Mouse (Mus musculus) gastrocnemius, adult 2 months (tissue): Measurements from ENCODE around the gene Mall. TPM values are rescaled to one million over a fixed set of nuclear protein-coding genes. Genes with fewer than 3 reads are reported as not detected.
A peak's percentile ranks its signal among the peaks of the same experiment; 100 is the strongest.

Experiments
- DNase-seq: peaks from one replicate; pipeline ENCODE4 v3.0.0; 2022
- H3K27ac ChIP-seq: fragments of 200-600 bp; 2 replicates; pipeline ENCODE4 v1.8.1; 2022; ENCODE audit warnings: mild to moderate bottlenecking
- H3K4me3 ChIP-seq: fragments of 200-600 bp; 2 replicates; pipeline ENCODE4 v1.8.1; 2022; ENCODE audit warnings: mild to moderate bottlenecking, moderate library complexity
- CTCF ChIP-seq: fragments of 200-600 bp; IDR thresholded peaks from 2 replicates; pipeline ENCODE4 v1.8.1; 2022; ENCODE audit warnings: antibody characterized with exemption, mild to moderate bottlenecking, moderate library complexity
- intact Hi-C: fragments of 180-260 bp; cut with DNase I; formaldehyde crosslinking; loops from one replicate; pipeline ENCODE4 v1.15.1; 2025
- total RNA-seq, 2 experiments: library from RNA; stranded (reverse); gene quantifications; 2 replicates each; pipeline ENCODE4 v1.2.3; 2021

Mall gene
- total RNA-seq, 2 experiments from 2014 or later = 1.6 to 3.8 TPM

DNA sequence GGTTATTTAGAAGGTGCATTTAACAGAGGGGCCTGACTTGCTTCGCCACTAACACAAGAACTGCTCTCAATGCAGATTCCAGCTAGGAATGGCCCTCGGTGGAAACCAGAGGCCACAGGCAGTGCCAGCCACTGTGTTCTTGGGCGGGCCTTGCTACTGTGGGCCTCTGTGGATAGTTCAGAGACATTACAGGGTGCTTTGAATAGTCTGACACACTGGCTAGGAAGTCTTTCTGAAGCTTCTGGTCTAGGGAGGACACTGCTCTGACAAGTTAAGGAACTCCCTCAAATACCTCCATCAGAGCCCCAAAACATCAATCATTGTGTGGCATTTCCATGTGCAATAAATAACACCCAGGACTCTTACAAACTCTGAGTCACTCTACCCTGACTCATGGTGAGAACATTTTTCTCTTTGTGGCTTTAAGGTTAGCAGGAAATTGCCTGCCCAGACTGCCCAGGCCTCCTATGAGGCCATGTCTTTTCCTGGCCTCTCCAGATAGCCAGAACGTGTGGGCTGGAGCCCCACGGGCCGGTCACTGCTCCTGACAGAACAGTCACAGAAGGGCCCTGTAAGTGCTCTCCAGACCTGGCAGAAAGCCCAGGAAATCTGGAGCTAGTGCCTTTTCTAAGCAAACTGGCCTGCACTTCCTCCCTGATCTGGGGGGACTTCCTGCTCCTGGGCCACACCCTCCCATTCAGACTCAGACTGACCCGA is 7.4 kb downstream of the Mall start:
- peak overlapping the region; percentile 73 for H3K27ac ChIP-seq
- DNase-seq = peak; percentile 71
- intact Hi-C loops = no loop called here
- no peak for TF ChIP-seq CTCF
- H3K4me3 ChIP-seq = no peak overlapping the region

DNA sequence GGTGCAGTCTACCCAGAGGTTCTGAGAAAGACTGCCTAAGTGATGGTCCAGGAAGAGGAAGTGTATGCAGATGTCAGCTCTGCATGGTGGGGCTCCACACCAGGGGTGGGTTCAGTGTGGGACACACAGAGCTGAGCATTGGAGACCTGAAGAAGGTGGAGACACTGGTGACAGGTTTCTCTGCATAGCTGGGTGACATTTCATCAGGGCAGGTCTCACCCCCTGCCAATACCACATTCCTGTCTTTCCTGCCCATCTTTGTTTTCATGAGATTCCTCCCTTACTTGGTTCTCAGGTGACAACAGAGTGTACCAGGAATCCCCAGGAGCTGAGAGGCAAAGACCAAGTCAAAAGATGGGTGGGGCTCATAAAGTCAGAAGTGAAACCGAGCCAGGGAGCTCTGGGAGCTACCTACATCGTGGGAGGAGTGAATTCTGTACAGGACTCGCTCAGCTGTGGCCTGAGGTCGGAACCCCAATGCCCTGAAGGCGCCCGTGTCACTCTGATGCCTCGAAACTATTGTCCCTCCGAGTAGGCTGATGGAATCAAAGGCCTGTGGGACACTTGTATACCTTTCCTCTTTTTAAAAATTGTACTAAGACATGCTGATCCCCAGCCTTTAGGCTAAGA is 10.8 kb downstream of the Mall start:
- DNase-seq = no peak

DNA sequence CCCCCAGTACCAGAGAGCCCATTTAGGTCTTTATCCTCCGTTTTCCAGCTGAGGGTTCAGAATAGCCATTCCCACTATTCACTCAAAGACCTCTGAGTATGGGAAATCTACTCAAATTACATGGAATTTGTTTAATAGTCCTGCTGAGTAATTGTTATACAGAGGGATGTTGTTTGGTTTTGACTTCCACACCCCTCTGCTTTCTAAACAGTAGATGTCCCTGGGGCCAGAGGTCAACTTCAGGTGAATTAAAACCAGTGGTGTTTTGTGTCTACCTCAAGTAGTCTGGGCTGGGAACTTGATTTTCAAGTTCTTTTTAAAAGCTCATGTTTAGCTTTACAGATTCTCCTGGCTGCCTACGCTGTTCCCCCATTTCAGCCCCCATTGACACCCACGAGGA is 15.0 kb downstream of the Mall start:
- no peak overlapping the region for H3K4me3 ChIP-seq
- intact Hi-C loops = no loop called here
- H3K27ac ChIP-seq = no peak overlapping the region
- DNase-seq = no peak
- TF ChIP-seq CTCF = no peak

More for the DNA sequence above, 10.8 kb downstream of the Mall start:
- intact Hi-C loops = no loop called here
- no peak overlapping the region for H3K4me3 ChIP-seq
- TF ChIP-seq CTCF = no peak
- H3K27ac ChIP-seq = no peak overlapping the region

DNA sequence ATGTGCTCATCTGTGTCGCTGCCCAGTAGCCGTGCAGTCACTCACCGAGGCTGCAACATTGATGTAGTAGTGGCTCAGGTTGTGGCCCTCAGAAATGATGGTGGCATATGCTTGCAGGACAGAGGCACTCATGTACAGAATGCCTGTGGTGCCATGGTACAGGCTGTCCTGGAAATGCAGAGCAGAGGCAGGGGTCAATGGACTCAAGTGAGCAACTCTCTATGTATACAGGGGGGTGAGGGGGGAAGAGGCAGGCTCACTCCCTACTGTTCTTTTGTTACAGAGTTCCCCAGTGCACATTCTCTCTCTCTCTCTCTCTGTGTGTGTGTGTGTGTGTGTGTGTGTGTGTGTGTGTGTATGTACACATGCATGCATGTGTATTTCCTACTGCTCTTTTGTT is 20.9 kb downstream of the Mall start:
- intact Hi-C loops = no loop called here
- Histone ChIP-seq H3K27ac (no peak overlapping the region), H3K4me3 (no peak overlapping the region)
- TF ChIP-seq CTCF = no peak
- no peak for DNase-seq

DNA sequence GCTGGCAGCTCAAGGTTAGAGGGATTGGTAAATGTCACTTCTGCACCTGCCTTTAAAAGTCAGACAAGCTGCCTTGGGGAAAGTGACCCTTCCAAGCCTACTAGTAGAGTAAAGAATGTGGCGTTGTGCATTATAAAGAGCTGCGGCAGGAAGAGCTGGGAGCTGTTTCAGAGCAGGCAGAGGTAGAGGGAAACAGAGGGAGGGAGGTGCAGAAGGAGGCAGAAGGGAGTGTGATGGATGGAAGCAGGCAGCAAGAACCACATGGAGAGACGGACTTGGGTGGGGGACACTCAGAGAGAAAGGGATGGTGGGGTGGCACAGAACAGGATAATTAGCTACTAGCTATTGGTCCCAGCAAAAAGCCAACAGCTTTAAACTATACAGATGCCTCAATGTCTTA is 21.7 kb downstream of the Mall start:
- TF ChIP-seq CTCF = no peak
- no peak for DNase-seq
- intact Hi-C loops = no loop called here
- no peak overlapping the region for H3K4me3 ChIP-seq
- H3K27ac ChIP-seq = no peak overlapping the region

DNA sequence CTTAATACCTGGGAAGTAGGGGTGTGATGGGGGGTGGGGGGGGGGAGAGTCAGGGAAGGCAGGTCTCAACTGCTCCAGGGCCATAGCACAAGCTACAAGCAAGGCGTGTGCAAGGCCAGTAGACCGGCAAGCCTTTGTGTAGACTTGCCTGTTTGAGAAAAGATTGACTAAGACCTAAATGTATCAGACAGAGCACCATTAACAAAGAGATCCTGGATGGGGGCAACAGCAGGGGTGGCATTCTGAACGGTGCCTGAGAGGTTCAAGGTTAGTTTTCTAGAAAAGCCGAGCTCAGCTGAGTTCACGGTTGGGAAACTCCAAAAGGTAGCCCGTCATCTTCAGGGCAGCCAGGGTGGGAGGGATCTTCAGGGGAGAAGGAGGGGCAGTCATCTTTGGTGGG is 24.5 kb downstream of the Mall start:
- Histone ChIP-seq H3K27ac (no peak overlapping the region), H3K4me3 (no peak overlapping the region)
- TF ChIP-seq CTCF = no peak
- intact Hi-C loops = no loop called here
- no peak for DNase-seq

DNA sequence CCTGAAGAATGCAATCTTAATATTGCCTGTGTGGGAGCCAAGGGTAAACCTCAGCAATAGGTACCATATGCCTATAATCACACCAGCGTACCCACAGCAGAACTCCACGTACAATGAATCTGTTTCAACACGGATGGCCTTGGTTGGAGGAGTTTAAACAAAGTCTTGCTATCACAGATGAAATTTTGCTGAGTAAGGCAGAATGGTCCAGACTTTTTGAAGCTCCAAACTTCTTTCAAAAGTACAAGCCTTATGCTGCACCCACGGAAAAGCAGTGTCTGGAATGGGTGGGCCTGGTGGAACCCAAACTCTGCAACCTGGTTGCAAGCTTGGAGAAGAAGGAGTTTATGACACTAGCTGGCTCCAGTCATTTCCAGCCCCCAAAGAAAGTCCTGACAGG is 40.5 kb downstream of the Mall start:
- no peak for DNase-seq
- no peak overlapping the region for H3K4me3 ChIP-seq
- intact Hi-C loops = loop anchor here (10.0 kb wide), 1 partner anchor 156 kb away; no protein-coding TSS in a partner anchor
- TF ChIP-seq CTCF = no peak
- H3K27ac ChIP-seq = no peak overlapping the region

DNA sequence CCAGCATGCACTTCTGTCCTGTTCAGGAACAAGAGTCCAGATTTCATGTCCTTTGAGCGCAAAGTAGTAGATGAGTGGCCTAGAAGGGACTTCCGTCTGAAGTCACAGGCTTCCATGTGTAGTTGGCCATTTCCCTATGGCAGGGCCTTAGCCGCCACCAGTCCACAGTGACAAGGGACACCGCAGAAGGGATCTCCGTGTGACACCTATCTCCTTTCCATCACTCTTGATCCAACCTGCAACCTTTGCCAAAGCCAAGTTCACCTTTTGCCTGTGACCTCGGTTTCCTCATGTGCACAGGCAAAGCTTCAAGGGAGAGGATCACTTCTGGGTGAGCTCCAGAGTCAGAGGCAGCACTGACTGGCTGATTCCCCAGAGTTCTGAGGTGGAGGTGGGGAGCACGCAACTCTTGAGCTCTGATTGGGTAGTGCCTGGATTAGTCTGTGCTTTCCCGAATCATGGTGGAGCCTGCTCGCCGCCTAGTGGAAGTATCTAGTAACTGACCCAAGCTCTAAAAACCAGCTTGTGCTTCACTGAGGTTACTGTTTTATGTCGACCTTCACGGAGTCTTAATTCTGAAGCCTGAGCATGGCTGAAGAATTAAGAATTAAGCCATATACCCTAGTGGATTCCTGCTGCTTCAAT is 45.9 kb downstream of the Mall start:
- intact Hi-C loops = loop anchor here (10.0 kb wide), 1 partner anchor 161 kb away; no protein-coding TSS in a partner anchor
- peak; percentile 57 for DNase-seq
- H3K27ac ChIP-seq = no peak overlapping the region
- TF ChIP-seq CTCF = peak; percentile 67
- H3K4me3 ChIP-seq = no peak overlapping the region

DNA sequence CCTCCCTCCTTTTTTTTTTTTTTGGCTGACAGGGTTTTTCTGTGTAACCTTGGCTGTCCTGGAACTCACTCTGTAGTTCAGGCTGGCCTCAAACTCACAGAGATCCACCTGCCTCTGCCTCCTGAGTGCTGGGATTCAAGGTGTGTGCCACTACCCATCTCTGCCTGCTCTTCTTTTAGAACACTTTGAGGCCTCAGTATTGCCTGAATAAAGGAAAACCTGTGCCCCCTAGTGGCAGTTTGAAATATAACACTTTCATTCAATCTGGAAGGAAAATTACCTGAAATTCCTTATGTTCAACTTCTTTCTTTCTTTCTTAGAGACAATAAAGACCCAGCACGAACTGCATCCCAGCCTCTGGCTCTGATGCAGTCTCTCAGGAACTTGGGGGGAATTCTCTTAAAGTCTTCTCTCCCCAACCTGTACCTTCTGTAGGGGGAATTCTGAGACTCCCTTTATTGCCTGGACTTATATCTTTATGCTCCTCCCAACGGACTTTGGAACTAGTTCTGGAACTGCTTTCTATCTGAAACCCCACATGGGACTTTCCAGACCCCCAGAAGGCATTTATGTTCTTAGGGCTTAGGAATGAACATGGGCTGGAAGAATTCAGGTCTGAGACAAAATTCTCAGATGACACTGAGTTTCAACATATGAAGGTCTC is 61.8 kb downstream of the Mall start:
- Histone ChIP-seq H3K27ac (no peak overlapping the region), H3K4me3 (no peak overlapping the region)
- TF ChIP-seq CTCF = peak; percentile 75
- DNase-seq = no peak
- intact Hi-C loops = loop anchor here (5.0 to 10.0 kb wide), 2 partner anchors 61 to 163 kb away; no protein-coding TSS in a partner anchor

DNA sequence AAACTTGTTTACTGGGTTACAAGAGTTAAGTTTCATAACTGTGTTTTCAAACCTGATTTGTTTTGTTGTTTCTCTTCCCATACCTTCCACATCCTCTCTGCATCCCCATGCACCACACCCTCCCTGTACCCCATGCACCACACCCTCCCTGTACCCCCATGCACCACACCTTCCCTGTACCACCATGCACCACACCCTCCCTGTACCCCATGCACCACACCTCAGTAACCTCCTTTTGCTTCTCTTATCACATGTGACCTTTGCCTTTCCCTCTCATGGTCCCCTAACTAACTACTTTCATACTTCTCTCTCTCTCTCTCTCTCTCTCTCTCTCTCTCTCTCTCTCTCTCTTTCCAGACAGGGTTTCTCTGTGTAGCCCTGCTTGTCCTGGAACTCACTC is 62.7 kb downstream of the Mall start:
- intact Hi-C loops = loop anchor here (5.0 to 10.0 kb wide), 2 partner anchors 60 to 162 kb away; no protein-coding TSS in a partner anchor
- DNase-seq = no peak
- TF ChIP-seq CTCF = no peak
- H3K4me3 ChIP-seq = no peak overlapping the region
- no peak overlapping the region for H3K27ac ChIP-seq

DNA sequence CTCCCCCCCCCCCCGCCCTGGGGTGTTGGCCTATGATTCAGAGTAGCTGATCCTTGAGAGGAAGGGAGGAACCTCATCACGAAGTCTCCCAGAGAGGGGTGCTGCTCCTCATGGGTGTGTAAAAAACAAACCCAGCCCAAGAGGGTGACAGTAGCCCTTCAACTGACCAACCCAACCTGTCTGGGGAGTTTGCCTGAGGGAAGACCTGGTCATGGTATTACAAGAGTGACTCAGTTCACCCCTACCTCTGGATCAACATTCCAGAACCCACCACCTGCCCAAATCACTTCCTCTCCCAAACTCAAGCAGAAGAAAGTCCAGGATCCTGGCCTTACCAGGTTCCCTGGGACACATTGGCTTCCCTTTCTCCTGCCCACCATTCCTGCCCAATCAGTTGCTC is 67.0 kb downstream of the Mall start:
- intact Hi-C loops = loop anchor here (10.0 kb wide), 1 partner anchor 158 kb away; no protein-coding TSS in a partner anchor
- DNase-seq = no peak
- TF ChIP-seq CTCF = no peak
- Histone ChIP-seq H3K27ac (no peak overlapping the region), H3K4me3 (no peak overlapping the region)

DNA sequence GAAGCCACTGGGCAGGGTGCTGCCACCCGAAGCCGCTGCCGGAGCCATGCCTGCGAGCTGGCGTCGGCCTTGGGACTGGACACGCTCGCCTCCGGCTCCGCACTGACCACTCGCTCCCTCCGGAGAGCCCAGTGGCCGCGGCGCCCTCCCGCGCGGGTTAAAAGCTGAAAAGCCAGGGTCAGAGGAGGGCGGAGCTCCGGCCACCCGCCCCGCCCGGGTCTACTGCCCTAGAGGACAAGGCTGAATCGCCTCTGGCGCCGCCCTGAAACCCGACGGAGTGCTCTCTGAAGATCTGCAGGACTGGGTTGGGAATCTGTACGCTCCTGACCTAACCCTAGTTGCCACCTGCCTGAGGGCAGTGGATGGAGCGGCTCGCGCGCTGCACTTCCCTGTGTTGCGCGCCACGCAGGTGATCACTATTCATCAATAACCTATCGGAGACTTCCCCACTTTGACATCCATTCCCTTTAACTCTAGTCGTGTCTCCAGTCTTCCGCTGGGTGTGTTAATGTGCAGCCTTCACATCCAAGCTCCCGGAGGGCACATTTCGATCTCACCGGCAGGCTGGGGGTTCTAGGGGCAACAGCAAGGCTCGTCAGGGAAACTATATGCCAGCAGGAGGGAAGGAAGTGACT is 73.5 kb downstream of the Mall start, which contains the start of gene Mal:
TSS of gene Mal (minus strand) at position 610 of the 635 bp plus-strand sequence.
- TF ChIP-seq CTCF = no peak
- DNase-seq = peak; percentile 55
- intact Hi-C loops = no loop called here
- Histone ChIP-seq H3K27ac (peak within 1 kb of the TSS; percentile 46), H3K4me3 (peak within 1 kb of the TSS; percentile 70)
